Mouse (Mus musculus): Measurements from ENCODE around the gene Opcml. TPM values are rescaled to one million over a fixed set of nuclear protein-coding genes. Genes with fewer than 3 reads are reported as not detected.

Opcml gene
- polyA plus RNA-seq, 1 experiment from 2014 or later: 0.02 TPM

GRCm38 (mm10) chr9:28439433-28440191, 649.0 kb downstream of the Opcml start:
- H3K27me3 ChIP-seq (ENCODE audit: insufficient read depth, low read length): no peaks in the 10 kb centered on the region
- H3K9ac ChIP-seq (replicated peaks): no peak overlapping the region
- H3K27ac ChIP-seq (ENCODE audit: low read depth): no peak overlapping the region
- 56% methylated on average over 5 of the region's 5 CpGs for WGBS (ENCODE audit: insufficient replicate concordance)
- no peaks in the 10 kb centered on the region for H3K9me3 ChIP-seq (ENCODE audit: low read length)
- no peak overlapping the region for H3K4me2 ChIP-seq (ENCODE audit: low read depth, low read length)
- DNase-seq (no peak), ATAC-seq (no peak)
- no peak overlapping the region for H3K4me3 ChIP-seq (ENCODE audit: low read depth, low read length)
- H3K4me1 ChIP-seq (ENCODE audit: insufficient read depth): no peaks in the 10 kb centered on the region
- no peaks in the 10 kb centered on the region for H3K36me3 ChIP-seq (replicated peaks; ENCODE audit: insufficient read depth, low read length)
- TF ChIP-seq CTCF (IDR thresholded peaks at IDR 0.05; ENCODE audit: low read depth) (no peak), EP300 (IDR thresholded peaks at IDR 0.05; ENCODE audit: low read depth) (no peak)

GRCm38 (mm10) chr9:28440192-28440795, 649.7 kb downstream of the Opcml start:
- Histone ChIP-seq H3K36me3 (replicated peaks; ENCODE audit: insufficient read depth, low read length) (no peaks in the 10 kb centered on the region), H3K27me3 (ENCODE audit: insufficient read depth, low read length) (no peaks in the 10 kb centered on the region), H3K27ac (ENCODE audit: low read depth) (no peak overlapping the region), H3K4me3 (ENCODE audit: low read depth, low read length) (no peak overlapping the region), H3K4me1 (ENCODE audit: insufficient read depth) (no peaks in the 10 kb centered on the region), H3K4me2 (ENCODE audit: low read depth, low read length) (no peak overlapping the region), H3K9me3 (ENCODE audit: low read length) (no peaks in the 10 kb centered on the region), H3K9ac (replicated peaks) (no peak overlapping the region)
- no peak for TF ChIP-seq CTCF (IDR thresholded peaks at IDR 0.05; ENCODE audit: low read depth)
- TF ChIP-seq EP300 (IDR thresholded peaks at IDR 0.05; ENCODE audit: low read depth): no peak
- no peak for DNase-seq
- no peak for ATAC-seq
- WGBS (ENCODE audit: insufficient replicate concordance): 84% methylated on average over 3 of the region's 3 CpGs

GRCm38 (mm10) chr9:28444485-28444884, 653.9 kb downstream of the Opcml start:
- H3K4me3 ChIP-seq (ENCODE audit: low read depth, low read length): no peak overlapping the region
- no peaks in the 10 kb centered on the region for H3K9me3 ChIP-seq (ENCODE audit: low read length)
- H3K27ac ChIP-seq (ENCODE audit: low read depth): no peak overlapping the region
- no peak for ATAC-seq
- H3K36me3 ChIP-seq (replicated peaks; ENCODE audit: insufficient read depth, low read length): no peaks in the 10 kb centered on the region
- H3K27me3 ChIP-seq (ENCODE audit: insufficient read depth, low read length): no peaks in the 10 kb centered on the region
- DNase-seq: no peak
- no peak for TF ChIP-seq EP300 (IDR thresholded peaks at IDR 0.05; ENCODE audit: low read depth)
- TF ChIP-seq CTCF (IDR thresholded peaks at IDR 0.05; ENCODE audit: low read depth): no peak
- H3K9ac ChIP-seq (replicated peaks): no peak overlapping the region
- 72% methylated on average over 3 of the region's 3 CpGs for WGBS (ENCODE audit: insufficient replicate concordance)
- H3K4me1 ChIP-seq (ENCODE audit: insufficient read depth): no peaks in the 10 kb centered on the region
- H3K4me2 ChIP-seq (ENCODE audit: low read depth, low read length): no peak overlapping the region

GRCm38 (mm10) chr9:28444972-28445371, 654.4 kb downstream of the Opcml start:
- Histone ChIP-seq H3K4me3 (ENCODE audit: low read depth, low read length) (no peak overlapping the region), H3K27ac (ENCODE audit: low read depth) (no peak overlapping the region), H3K36me3 (replicated peaks; ENCODE audit: insufficient read depth, low read length) (no peaks in the 10 kb centered on the region), H3K9ac (replicated peaks) (no peak overlapping the region), H3K9me3 (ENCODE audit: low read length) (no peaks in the 10 kb centered on the region), H3K4me1 (ENCODE audit: insufficient read depth) (no peaks in the 10 kb centered on the region), H3K27me3 (ENCODE audit: insufficient read depth, low read length) (no peaks in the 10 kb centered on the region), H3K4me2 (ENCODE audit: low read depth, low read length) (no peak overlapping the region)
- no peak for TF ChIP-seq CTCF (IDR thresholded peaks at IDR 0.05; ENCODE audit: low read depth)
- TF ChIP-seq EP300 (IDR thresholded peaks at IDR 0.05; ENCODE audit: low read depth): no peak
- WGBS (ENCODE audit: insufficient replicate concordance): 77% methylated on average over 8 of the region's 8 CpGs
- ATAC-seq: no peak
- no peak for DNase-seq

GRCm38 (mm10) chr9:28445863-28446262, 655.3 kb downstream of the Opcml start:
- Histone ChIP-seq H3K9ac (replicated peaks) (no peak overlapping the region), H3K9me3 (ENCODE audit: low read length) (no peaks in the 10 kb centered on the region), H3K4me2 (ENCODE audit: low read depth, low read length) (no peak overlapping the region), H3K4me3 (ENCODE audit: low read depth, low read length) (no peak overlapping the region), H3K27me3 (ENCODE audit: insufficient read depth, low read length) (no peaks in the 10 kb centered on the region), H3K4me1 (ENCODE audit: insufficient read depth) (no peaks in the 10 kb centered on the region), H3K27ac (ENCODE audit: low read depth) (no peak overlapping the region), H3K36me3 (replicated peaks; ENCODE audit: insufficient read depth, low read length) (no peaks in the 10 kb centered on the region)
- DNase-seq: no peak
- WGBS (ENCODE audit: insufficient replicate concordance): 79% methylated on average over 1 of the region's 1 CpGs
- no peak for TF ChIP-seq EP300 (IDR thresholded peaks at IDR 0.05; ENCODE audit: low read depth)
- no peak for TF ChIP-seq CTCF (IDR thresholded peaks at IDR 0.05; ENCODE audit: low read depth)
- ATAC-seq: no peak

- Histone ChIP-seq H3K9ac (replicated peaks) (no peak overlapping the region), H3K9me3 (ENCODE audit: low read length) (no peaks in the 10 kb centered on the region), H3K36me3 (replicated peaks; ENCODE audit: insufficient read depth, low read length) (no peaks in the 10 kb centered on the region), H3K4me2 (ENCODE audit: low read depth, low read length) (no peak overlapping the region), H3K27me3 (ENCODE audit: insufficient read depth, low read length) (no peaks in the 10 kb centered on the region), H3K4me1 (ENCODE audit: insufficient read depth) (no peaks in the 10 kb centered on the region), H3K4me3 (ENCODE audit: low read depth, low read length) (no peak overlapping the region), H3K27ac (ENCODE audit: low read depth) (no peak overlapping the region)
- ATAC-seq (no peak), DNase-seq (no peak)
- TF ChIP-seq CTCF (IDR thresholded peaks at IDR 0.05; ENCODE audit: low read depth) (no peak), EP300 (IDR thresholded peaks at IDR 0.05; ENCODE audit: low read depth) (no peak)
- WGBS (ENCODE audit: insufficient replicate concordance): 82% methylated on average over 4 of the region's 4 CpGs
Measured at GRCm38 (mm10) chr9:28446278-28447064, 655.9 kb downstream of the Opcml start.
